Mouse (Mus musculus) CH12.LX (cell line): ENCODE measurements at regions not wholly inside any gene's neighbourhood (a gene's known extent, or its start where the extent isn't known, plus 50 kb on each side); places are given as distances from the start of the nearest gene placed in this dataset.

Experiments
- DNase-seq: peaks from one replicate; pipeline ENCODE4 v3.0.0-alpha.2; 2013; ENCODE audit errors: extremely low read depth
- H3K27ac ChIP-seq: 2 replicates; pipeline ENCODE4 v1.5.1; 2012; ENCODE audit warnings: low read depth, mild to moderate bottlenecking, control low read depth, moderate library complexity; ENCODE audit not compliant: insufficient read depth
- H3K27me3 ChIP-seq: replicated peaks from 2 replicates; pipeline ENCODE3; 2012; ENCODE audit warnings: inconsistent platforms
- H3K36me3 ChIP-seq, 2 experiments: replicated peaks in 1 of 2; 2 replicates each; pipeline versions ENCODE3 to v1.6.1; 2012; ENCODE audit warnings: inconsistent platforms in 1 of 2, low read length in 1 of 2, mild to moderate bottlenecking in 1 of 2, mixed read lengths in 1 of 2, moderate library complexity in 1 of 2; ENCODE audit not compliant: control insufficient read depth in 1 of 2, insufficient read depth in 1 of 2
- H3K4me1 ChIP-seq, 2 experiments: 2 replicates each; pipeline ENCODE4 v1.6.1; 2012; ENCODE audit warnings: inconsistent platforms in 1 of 2, moderate library complexity in 1 of 2; ENCODE audit not compliant: insufficient read depth in 2 of 2, control insufficient read depth in 1 of 2
- H3K4me2 ChIP-seq: 2 replicates; pipeline ENCODE4 v1.6.1; 2012; ENCODE audit warnings: low read depth, mild to moderate bottlenecking, control low read depth; ENCODE audit not compliant: poor library complexity, insufficient read depth, severe bottlenecking
- H3K4me3 ChIP-seq, 3 experiments: fragments of 150-350 bp in 1 of 3; sonication (generic) in 1 of 3; replicated peaks in 1 of 3; 2 replicates each; pipeline versions ENCODE3 to v1.5.1; 2011 to 2012; ENCODE audit warnings: low read depth in 2 of 3, low read length in 2 of 3, mild to moderate bottlenecking in 2 of 3, moderate library complexity in 2 of 3, control low read depth in 1 of 3, improper control_type of control experiment in 1 of 3, inconsistent platforms in 1 of 3, mixed read lengths in 1 of 3; ENCODE audit not compliant: poor library complexity in 1 of 3
- H3K79me2 ChIP-seq: replicated peaks from 2 replicates; pipeline ENCODE4 v1.6.1; 2012; ENCODE audit warnings: mild to moderate bottlenecking, moderate library complexity; ENCODE audit not compliant: control insufficient read depth, poor library complexity, insufficient read depth, severe bottlenecking; ENCODE audit errors: extremely low read depth
- H3K9ac ChIP-seq: 2 replicates; pipeline ENCODE4 v1.6.1; 2012; ENCODE audit warnings: low read depth, mild to moderate bottlenecking, control low read depth, moderate library complexity; ENCODE audit not compliant: insufficient read depth
- H3K9me3 ChIP-seq: replicated peaks from 2 replicates; pipeline ENCODE3; 2012; ENCODE audit warnings: low read length, inconsistent platforms, mixed read lengths
- CTCF ChIP-seq, 2 experiments: IDR thresholded peaks in 1 of 2; conservative IDR thresholded peaks in 1 of 2; 2 replicates each; pipeline ENCODE4 v1.5.1; 2011 to 2012; ENCODE audit warnings: low read depth in 2 of 2, low read length in 2 of 2, improper control_type of control experiment in 1 of 2, inconsistent platforms in 1 of 2, mild to moderate bottlenecking in 1 of 2, moderate library complexity in 1 of 2
- E2F4 ChIP-seq: IDR thresholded peaks from 2 replicates; pipeline ENCODE4 v1.6.1; 2011; ENCODE audit warnings: low read depth, low read length, improper control_type of control experiment; ENCODE audit not compliant: insufficient replicate concordance
- ELF1 ChIP-seq: IDR thresholded peaks from 2 replicates; pipeline ENCODE4 v1.6.1; 2014; ENCODE audit warnings: low read depth, mild to moderate bottlenecking, inconsistent platforms, low read length, improper control_type of control experiment
- EP300 ChIP-seq: IDR thresholded peaks from 2 replicates; pipeline ENCODE4 v1.6.1; 2011; ENCODE audit warnings: low read length, improper control_type of control experiment
- GABPA ChIP-seq: IDR thresholded peaks from 2 replicates; pipeline ENCODE4 v1.6.1; 2012; ENCODE audit warnings: low read depth, low read length, improper control_type of control experiment, inconsistent platforms; ENCODE audit not compliant: insufficient replicate concordance
- HCFC1 ChIP-seq: IDR thresholded peaks from 2 replicates; pipeline ENCODE4 v1.6.1; 2012; ENCODE audit warnings: low read depth, mild to moderate bottlenecking, inconsistent platforms, low read length, improper control_type of control experiment
- IRF4 ChIP-seq: IDR thresholded peaks from 2 replicates; pipeline ENCODE4 v1.6.1; 2014; ENCODE audit warnings: low read depth, mild to moderate bottlenecking, inconsistent platforms, low read length, improper control_type of control experiment
- JUN ChIP-seq: IDR thresholded peaks from 2 replicates; pipeline ENCODE4 v1.6.1; 2011; ENCODE audit warnings: low read depth, mild to moderate bottlenecking, low read length, improper control_type of control experiment, moderate library complexity; ENCODE audit not compliant: insufficient read depth
- KAT2A ChIP-seq: IDR thresholded peaks from 2 replicates; pipeline ENCODE4 v1.6.1; 2012; ENCODE audit warnings: low read length, improper control_type of control experiment, inconsistent platforms; ENCODE audit not compliant: insufficient replicate concordance
- MEF2A ChIP-seq: IDR thresholded peaks from 2 replicates; pipeline ENCODE4 v1.6.1; 2014; ENCODE audit warnings: low read depth, mild to moderate bottlenecking, inconsistent platforms, low read length, improper control_type of control experiment, borderline replicate concordance
- MXI1 ChIP-seq: IDR thresholded peaks from 2 replicates; pipeline ENCODE4 v1.6.1; 2011; ENCODE audit warnings: mild to moderate bottlenecking, low read depth, low read length, improper control_type of control experiment
- MYC ChIP-seq: IDR thresholded peaks from 2 replicates; pipeline ENCODE4 v1.6.1; 2011; ENCODE audit warnings: low read depth, mild to moderate bottlenecking, improper control_type of control experiment, low read length
- NELFE ChIP-seq: IDR thresholded peaks from 2 replicates; pipeline ENCODE4 v1.6.1; 2011; ENCODE audit warnings: low read depth, low read length, improper control_type of control experiment
- NRF1 ChIP-seq: IDR thresholded peaks from 2 replicates; pipeline ENCODE4 v1.6.1; 2014; ENCODE audit warnings: low read depth, mild to moderate bottlenecking, inconsistent platforms, low read length, improper control_type of control experiment, moderate library complexity
- PAX5 ChIP-seq: IDR thresholded peaks from 2 replicates; pipeline ENCODE4 v1.6.1; 2012; ENCODE audit warnings: low read length, inconsistent platforms, mixed read lengths
- RAD21 ChIP-seq: IDR thresholded peaks from 2 replicates; pipeline ENCODE4 v1.6.1; 2011; ENCODE audit warnings: low read depth, mild to moderate bottlenecking, low read length, improper control_type of control experiment, moderate library complexity
- RCOR1 ChIP-seq: conservative IDR thresholded peaks from 2 replicates; pipeline ENCODE4 v1.6.1; 2012; ENCODE audit warnings: low read depth, mild to moderate bottlenecking, inconsistent platforms, low read length, improper control_type of control experiment
- SMC3 ChIP-seq: IDR thresholded peaks from 2 replicates; pipeline ENCODE4 v1.6.1; 2011; ENCODE audit warnings: low read depth, low read length, improper control_type of control experiment
- TBP ChIP-seq: conservative IDR thresholded peaks from 2 replicates; pipeline ENCODE4 v1.6.1; 2011; ENCODE audit warnings: low read depth, low read length, improper control_type of control experiment
- TCF12 ChIP-seq: IDR thresholded peaks from 2 replicates; pipeline ENCODE4 v1.6.1; 2014; ENCODE audit warnings: low read depth, mild to moderate bottlenecking, inconsistent platforms, low read length, improper control_type of control experiment
- UBTF ChIP-seq: IDR thresholded peaks from 2 replicates; pipeline ENCODE4 v1.6.1; 2012; ENCODE audit warnings: low read depth, mild to moderate bottlenecking, inconsistent platforms, low read length, improper control_type of control experiment, moderate library complexity
- ZKSCAN1 ChIP-seq: IDR thresholded peaks from 2 replicates; pipeline ENCODE4 v1.6.1; 2012; ENCODE audit warnings: low read depth, inconsistent platforms, low read length, improper control_type of control experiment, borderline replicate concordance
- ZNF384 ChIP-seq: IDR thresholded peaks from 2 replicates; pipeline ENCODE4 v1.6.1; 2012; ENCODE audit warnings: low read depth, low read length, improper control_type of control experiment, inconsistent platforms
- dilution Hi-C: fragments of 300-500 bp; cut with MboI; formaldehyde crosslinking; loops from 2 replicates; pipeline ENCODE4 v1.14.3; 2020; ENCODE audit warnings: low sequenced_read_pairs; ENCODE audit not compliant: extremely low pct_unique_long_range_greater_than_20kb, extremely low pct_ligation_motif_present
- in situ Hi-C: fragments of 300-500 bp; cut with MboI; formaldehyde crosslinking; loops from 3 replicates; pipeline ENCODE4 v1.14.3; 2019; ENCODE audit warnings: low sequenced_read_pairs, low pct_ligation_motif_present, low pct_unique_long_range_greater_than_20kb, mixed read lengths

DNA sequence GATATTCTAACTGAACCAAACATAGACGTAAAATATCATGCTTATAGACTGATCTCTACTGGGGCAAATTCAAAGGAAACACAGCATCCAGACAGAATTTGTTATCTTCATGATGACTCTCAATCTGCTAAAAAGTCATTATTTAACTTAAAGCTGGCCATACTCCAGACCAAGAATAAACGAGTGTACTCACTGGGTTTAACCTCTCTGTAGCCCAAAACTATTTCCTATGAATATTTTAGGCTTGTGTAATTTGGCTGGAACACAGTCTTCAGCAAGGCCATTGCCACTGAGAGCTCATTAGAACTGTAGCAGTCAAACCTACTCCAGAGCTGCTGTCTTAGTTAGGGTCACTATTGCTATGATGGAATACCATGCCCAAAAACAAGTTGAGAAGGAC lies 238.8 kb downstream of the Gm19410 start:
- Histone ChIP-seq H3K79me2 (no peaks in the 10 kb centered on the region), H3K9ac (no peak overlapping the region), H3K9me3 (peaks cover 2% of the 10 kb centered on the region), H3K27ac (no peak overlapping the region), H3K4me3 (no peak overlapping the region), H3K27me3 (no peaks in the 10 kb centered on the region), H3K36me3 (no peaks in the 10 kb centered on the region), H3K4me1 (no peaks in the 10 kb centered on the region), H3K4me2 (no peak overlapping the region)
- DNase-seq = no peak
- dilution Hi-C loops (no loop called here), in situ Hi-C loops (no loop called here)
- TF ChIP-seq NRF1 = no peak
- TF ChIP-seq TBP = no peak
- no peak for TF ChIP-seq MYC
- TF ChIP-seq GABPA = no peak
- no peak for TF ChIP-seq NELFE
- TF ChIP-seq TCF12 = no peak
- TF ChIP-seq HCFC1 = no peak
- no peak for TF ChIP-seq RAD21
- TF ChIP-seq KAT2A = no peak
- TF ChIP-seq CTCF (conservative IDR thresholded peaks at IDR 0.05 in 1 of 2, IDR thresholded peaks at IDR 0.05 in 1 of 2; ENCODE audit: low read depth in 2 of 2, low read length in 2 of 2) = no peak
- TF ChIP-seq MXI1 = no peak
- no peak for TF ChIP-seq PAX5
- no peak for TF ChIP-seq E2F4

DNA sequence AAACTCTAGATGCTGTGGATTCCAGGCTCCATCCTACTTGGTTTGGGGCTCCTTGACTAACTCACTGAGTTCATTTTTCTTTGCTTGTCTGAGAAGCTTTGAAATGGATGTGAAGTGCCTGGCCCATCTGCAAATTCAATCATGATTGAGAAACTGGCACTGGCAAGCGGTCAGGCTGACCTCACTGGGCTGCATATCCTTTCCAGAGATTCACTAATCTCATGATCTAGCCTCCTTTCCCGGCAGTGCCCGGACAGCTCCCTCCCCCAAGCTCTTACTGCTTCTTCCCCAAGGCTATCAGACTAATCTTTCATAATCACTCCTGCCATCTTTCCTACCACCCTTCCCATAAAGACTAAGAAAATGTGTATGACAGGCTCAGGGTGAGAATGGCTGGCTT lies 239.9 kb downstream of the Gm19410 start:
- Histone ChIP-seq H3K4me3 (no peak overlapping the region), H3K9me3 (peaks cover 2% of the 10 kb centered on the region), H3K27me3 (no peaks in the 10 kb centered on the region), H3K27ac (no peak overlapping the region), H3K79me2 (no peaks in the 10 kb centered on the region), H3K9ac (no peak overlapping the region), H3K4me2 (no peak overlapping the region), H3K4me1 (no peaks in the 10 kb centered on the region), H3K36me3 (no peaks in the 10 kb centered on the region)
- in situ Hi-C loops (no loop called here), dilution Hi-C loops (no loop called here)
- DNase-seq = no peak
- no peak for TF ChIP-seq CTCF (conservative IDR thresholded peaks at IDR 0.05 in 1 of 2, IDR thresholded peaks at IDR 0.05 in 1 of 2; ENCODE audit: low read depth in 2 of 2, low read length in 2 of 2)
- TF ChIP-seq IRF4 = no peak

DNA sequence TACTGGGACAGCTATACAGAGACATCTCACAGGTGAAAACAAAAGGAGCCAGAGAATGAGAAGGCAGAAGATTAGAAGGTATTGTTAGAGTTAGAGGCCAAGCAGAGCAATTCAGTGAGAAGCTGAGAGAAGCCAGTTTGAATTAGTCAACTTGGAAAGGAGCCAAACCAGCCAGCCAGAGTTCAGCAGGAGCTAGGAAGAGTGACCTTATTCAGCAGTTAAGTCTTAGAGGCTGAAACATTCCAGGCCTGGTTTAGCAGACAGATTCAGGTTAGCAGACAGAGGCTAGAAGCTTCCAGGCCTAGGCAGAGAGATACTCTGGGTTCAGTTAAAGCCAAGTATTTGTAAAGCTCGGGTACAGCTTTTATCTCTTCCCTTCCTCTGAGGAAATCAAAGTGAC lies 242.1 kb downstream of the Gm19410 start:
- TF ChIP-seq JUN = no peak
- no peak for TF ChIP-seq ZNF384
- TF ChIP-seq ZKSCAN1 = no peak
- no peak for TF ChIP-seq RCOR1
- TF ChIP-seq ELF1 = no peak
- no peak for TF ChIP-seq UBTF
- TF ChIP-seq EP300 = no peak
- TF ChIP-seq MEF2A = no peak
- TF ChIP-seq SMC3 = no peak
- dilution Hi-C loops (no loop called here), in situ Hi-C loops (no loop called here)
- no peaks in the 10 kb centered on the region for H3K79me2 ChIP-seq
- no peak overlapping the region for H3K9ac ChIP-seq
- H3K4me3 ChIP-seq = no peak overlapping the region
- H3K4me2 ChIP-seq = no peak overlapping the region
- DNase-seq = no peak
- H3K9me3 ChIP-seq = peaks cover 2% of the 10 kb centered on the region
- H3K4me1 ChIP-seq = no peaks in the 10 kb centered on the region
- no peaks in the 10 kb centered on the region for H3K36me3 ChIP-seq
- H3K27me3 ChIP-seq = no peaks in the 10 kb centered on the region
- H3K27ac ChIP-seq = no peak overlapping the region
